Mouse (Mus musculus) Patski (cell line): Measurements from ENCODE around the gene Map3k20. TPM values are rescaled to one million over a fixed set of nuclear protein-coding genes. Genes with fewer than 3 reads are reported as not detected.
A peak's percentile ranks its signal among the peaks of the same experiment; 100 is the strongest.

ENCODE experiments used
- ATAC-seq: fragments of 100-300 bp; one replicate; pipeline ENCODE4 v1.8.0; 2021
- CTCF ChIA-PET: fragments of 350-600 bp; sonication (Branson Sonifier 250); formaldehyde crosslinking; loops from one replicate; lab custom pipeline; 2022; ENCODE audit warnings: inconsistent platforms; lab: Charles Lee
- POLR2A ChIA-PET: fragments of 350-600 bp; sonication (Branson Sonifier 250); formaldehyde crosslinking; loops from one replicate; lab custom pipeline; 2022; ENCODE audit warnings: antibody characterized with exemption, inconsistent platforms; lab: Charles Lee
- DNase-seq: peaks from one replicate; pipeline ENCODE4 v3.0.0-alpha.2; 2011; ENCODE audit warnings: low read depth, low spot score
- H3K27me3 ChIP-seq: fragments of 371-371 bp; one replicate; pipeline ENCODE4 v1.5.1; 2021
- CTCF ChIP-seq: fragments of 100-300 bp; IDR thresholded peaks from one replicate; pipeline ENCODE4 v1.5.1; 2021
- in situ Hi-C: fragments of 300-500 bp; cut with MboI; formaldehyde crosslinking; loops from 3 replicates; pipeline ENCODE4 v1.11.1; 2018; ENCODE audit warnings: low pct_unique_long_range_greater_than_20kb, mixed read lengths
- polyA plus RNA-seq: library from polyadenylated mRNA; unstranded; gene quantifications from one replicate; pipeline ENCODE4 v1.2.3, GENCODE M21; 2021

Gene Map3k20
- polyA plus RNA-seq, 1 experiment from 2014 or later: 43.6 TPM

DNA sequence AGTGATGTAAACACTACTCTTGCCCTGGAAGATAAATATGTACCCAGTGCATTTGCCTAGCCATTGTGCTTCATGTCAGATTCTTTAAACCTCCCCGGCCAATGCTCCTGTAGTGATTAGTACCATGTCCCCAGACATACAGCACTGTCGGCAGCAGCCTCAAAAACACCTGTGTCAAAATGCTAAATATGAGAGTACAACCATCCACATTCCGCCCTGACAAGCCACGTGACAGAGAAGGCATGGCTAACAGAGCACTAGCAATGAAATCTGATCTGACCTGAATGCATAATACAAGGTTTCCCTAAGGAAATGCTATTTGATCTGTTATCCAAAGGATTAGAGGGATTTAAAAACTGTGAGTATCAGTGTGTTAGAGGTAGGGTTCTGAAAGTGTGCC is 105.6 kb downstream of the Map3k20 start:
- no peak for ATAC-seq
- ChIA-PET CTCF (interaction anchor here (0.9 to 6.4 kb wide), 7 partner anchors 8 to 159 kb away, joined by 3 to 49 read pairs (median 4); no protein-coding TSS in a partner anchor), POLR2A (interaction anchor here (1.1 kb wide), 1 partner anchor 9 kb away, joined by 3 read pairs; no protein-coding TSS in a partner anchor)
- in situ Hi-C loops: loop anchor here (5.0 kb wide), 1 partner anchor 159 kb away; no protein-coding TSS in a partner anchor
- no peak for TF ChIP-seq CTCF
- no peak for DNase-seq
- H3K27me3 ChIP-seq: no peaks in the 10 kb centered on the region

DNA sequence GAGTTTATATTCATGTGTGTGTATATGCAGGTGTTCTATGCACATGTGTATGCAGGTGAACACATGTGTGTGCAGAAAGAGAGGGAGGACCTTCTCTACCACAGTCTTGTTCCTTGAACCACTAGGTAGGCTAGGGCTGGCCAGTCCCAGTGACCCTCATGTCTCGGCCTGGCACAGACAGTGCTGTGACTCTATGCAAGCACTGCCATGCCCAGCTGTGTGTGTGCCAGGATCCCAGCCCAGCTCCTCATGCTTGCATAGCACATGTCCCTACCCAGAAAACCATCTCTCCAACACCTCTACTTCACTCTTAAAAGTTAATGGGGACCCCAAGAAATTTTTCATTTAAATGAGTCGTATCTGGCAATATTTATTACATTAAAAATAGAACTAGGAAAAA is 106.3 kb downstream of the Map3k20 start:
- no peak for DNase-seq
- POLR2A ChIA-PET: no interaction called here
- no peaks in the 10 kb centered on the region for H3K27me3 ChIP-seq
- TF ChIP-seq CTCF: no peak
- CTCF ChIA-PET: interaction anchor here (0.8 to 6.4 kb wide), 3 partner anchors 9 to 156 kb away, joined by 3 to 49 read pairs (median 3); no protein-coding TSS in a partner anchor
- in situ Hi-C loops: loop anchor here (5.0 kb wide), 1 partner anchor 159 kb away; no protein-coding TSS in a partner anchor
- ATAC-seq: no peak

GRCm38 (mm10) chr2:72392316-72392715 is 106.9 kb downstream of the Map3k20 start:
- DNase-seq: no peak

DNA sequence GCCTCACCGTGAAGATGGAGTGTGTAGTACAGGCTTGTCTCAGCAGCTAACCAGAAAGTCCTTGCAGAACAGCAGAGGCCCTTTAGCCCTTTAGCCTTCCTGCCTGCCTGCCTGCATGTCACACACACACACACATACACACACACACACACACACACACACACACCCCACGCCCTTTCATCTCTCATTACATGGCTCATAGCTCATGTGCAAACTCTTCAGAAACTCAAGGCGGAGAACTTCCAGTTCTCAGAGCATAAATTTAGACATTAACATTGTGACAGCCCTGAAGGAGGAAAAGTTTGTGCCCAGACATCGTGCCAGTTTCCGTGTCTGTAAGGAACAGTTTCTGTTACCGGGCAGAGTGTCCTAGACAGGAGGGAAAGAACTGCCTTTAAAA is 111.5 kb downstream of the Map3k20 start:
- ATAC-seq (no peak), DNase-seq (no peak)
- TF ChIP-seq CTCF: no peak
- CTCF ChIA-PET: no interaction called here
- POLR2A ChIA-PET: interaction anchor here (0.9 kb wide), 1 partner anchor 163 kb away, joined by 3 read pairs; no protein-coding TSS in a partner anchor
- in situ Hi-C loops: no loop called here
- no peaks in the 10 kb centered on the region for H3K27me3 ChIP-seq

More at GRCm38 (mm10) chr2:72392316-72392715, 106.9 kb downstream of the Map3k20 start:
- no peak for ATAC-seq
- no peak for TF ChIP-seq CTCF
- in situ Hi-C loops: loop anchor here (5.0 kb wide), 1 partner anchor 160 kb away; no protein-coding TSS in a partner anchor
- CTCF ChIA-PET: interaction anchor here (0.8 to 1.3 kb wide), 2 partner anchors 9 to 11 kb away, joined by 3 read pairs; no protein-coding TSS in a partner anchor
- H3K27me3 ChIP-seq: no peaks in the 10 kb centered on the region
- POLR2A ChIA-PET: no interaction called here

DNA sequence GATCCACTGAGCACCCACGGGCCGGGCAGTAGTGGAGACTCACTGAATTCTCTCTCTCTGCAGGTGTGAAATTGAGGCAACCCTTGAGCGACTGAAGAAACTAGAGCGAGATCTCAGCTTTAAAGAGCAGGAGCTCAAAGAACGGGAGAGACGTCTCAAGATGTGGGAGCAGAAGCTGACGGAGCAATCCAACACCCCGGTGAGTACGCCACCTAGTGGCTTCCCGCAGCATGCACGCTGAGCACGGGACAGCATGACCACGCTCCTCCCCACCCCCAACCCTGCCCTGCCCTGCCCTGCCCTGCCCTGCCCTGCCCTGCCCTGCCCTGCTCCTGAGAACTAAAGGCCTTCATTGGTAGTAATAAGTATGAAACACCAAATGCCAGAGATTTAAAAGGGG is 112.8 kb downstream of the Map3k20 start:
- ChIA-PET POLR2A (no interaction called here), CTCF (interaction anchor here (0.6 to 1.1 kb wide), 5 partner anchors 10 to 163 kb away, joined by 3 to 5 read pairs (median 3); no protein-coding TSS in a partner anchor)
- in situ Hi-C loops: no loop called here
- ATAC-seq: no peak
- TF ChIP-seq CTCF: peak; percentile 76
- H3K27me3 ChIP-seq: no peaks in the 10 kb centered on the region
- DNase-seq: no peak

DNA sequence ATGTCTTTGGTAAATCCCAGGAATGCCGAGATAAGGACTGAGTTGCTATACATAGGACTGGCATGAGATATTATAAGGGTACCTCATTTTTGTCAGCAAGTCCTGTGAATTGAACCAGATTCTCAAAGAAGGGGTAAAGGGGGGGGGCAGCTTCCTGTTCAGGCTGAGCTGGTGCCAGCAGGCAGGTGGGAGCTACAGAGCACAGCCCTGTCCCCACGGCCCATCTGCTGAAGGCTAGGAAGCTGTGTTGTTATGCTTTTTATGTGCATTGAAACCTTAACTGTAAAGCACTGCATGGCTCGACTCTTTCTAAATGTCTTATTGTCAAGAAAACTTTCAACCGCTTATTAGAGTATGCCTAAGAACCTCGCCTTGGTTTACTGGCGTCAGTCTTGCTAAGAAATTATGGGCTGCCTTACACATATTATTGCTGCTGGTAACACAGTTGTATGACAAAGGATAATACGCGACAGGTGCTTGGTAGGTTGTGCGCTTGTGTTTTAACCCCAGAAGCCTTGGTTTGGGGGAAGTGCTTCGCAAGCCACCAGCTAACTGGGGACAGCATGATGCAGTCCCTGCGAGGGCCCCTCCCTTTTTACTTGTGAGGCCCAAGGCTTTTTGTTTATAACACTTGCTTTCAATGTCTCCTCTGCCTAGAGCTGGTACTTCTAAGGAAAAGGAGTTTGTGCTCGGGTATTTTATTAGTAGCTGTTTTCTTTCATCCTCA is 114.2 kb downstream of the Map3k20 start:
- in situ Hi-C loops: no loop called here
- DNase-seq (no peak), ATAC-seq (no peak)
- POLR2A ChIA-PET: no interaction called here
- CTCF ChIA-PET: interaction anchor here (0.7 to 2.2 kb wide), 4 partner anchors 16 to 196 kb away, joined by 3 to 6 read pairs (median 4); no protein-coding TSS in a partner anchor
- no peak for TF ChIP-seq CTCF
- H3K27me3 ChIP-seq: no peaks in the 10 kb centered on the region

- H3K27me3 ChIP-seq: no peaks in the 10 kb centered on the region
- CTCF ChIA-PET: no interaction called here
- in situ Hi-C loops: no loop called here
- DNase-seq (no peak), ATAC-seq (no peak)
- no peak for TF ChIP-seq CTCF
- POLR2A ChIA-PET: no interaction called here
Measured at GRCm38 (mm10) chr2:72401290-72401689, 115.9 kb downstream of the Map3k20 start.

- no peak for TF ChIP-seq CTCF
- ChIA-PET CTCF (no interaction called here), POLR2A (no interaction called here)
- DNase-seq: no peak
- in situ Hi-C loops: no loop called here
- no peak for ATAC-seq
- H3K27me3 ChIP-seq: no peaks in the 10 kb centered on the region
Measured at GRCm38 (mm10) chr2:72405621-72406555, 120.5 kb downstream of the Map3k20 start.

GRCm38 (mm10) chr2:72406701-72407100 is 121.3 kb downstream of the Map3k20 start:
- ATAC-seq (no peak), DNase-seq (no peak)
- POLR2A ChIA-PET: no interaction called here
- no peaks in the 10 kb centered on the region for H3K27me3 ChIP-seq
- CTCF ChIA-PET: no interaction called here
- no peak for TF ChIP-seq CTCF
- in situ Hi-C loops: no loop called here
